1 mouse cellular context compared by ENCODE assay signal in genomic region chr1:171437264-171438013, GRCm38 (mm10).
TF ChIP-seq lines count a peak whose summit lies in the region.

F11r (plus strand) TSS chr1:171437535.

TF ChIP-seq in CH12.LX, 34 proteins besides CTCF, POLR2A, EP300 and RAD21 (continued from another document):
- TF ChIP-seq SIN3A (IDR thresholded peaks at IDR 0.05; ENCODE audit: low read length) (0 out of 2 replicates have a peak, but pooled peaks have one; percentile 39), MAFK (IDR thresholded peaks at IDR 0.05; ENCODE audit: insufficient replicate concordance, low read length) (no peak), MEF2A (IDR thresholded peaks at IDR 0.05; ENCODE audit: borderline replicate concordance, low read depth, low read length) (no peak), MYC (IDR thresholded peaks at IDR 0.05; ENCODE audit: low read depth, low read length) (no peak), RCOR1 (conservative IDR thresholded peaks at IDR 0.05; ENCODE audit: low read depth, low read length) (peak; percentile 46; the same call in 1 of the 2 replicates), ZNF384 (IDR thresholded peaks at IDR 0.05; ENCODE audit: low read depth, low read length) (no peak), UBTF (IDR thresholded peaks at IDR 0.05; ENCODE audit: low read depth, low read length) (no peak), TCF12 (IDR thresholded peaks at IDR 0.05; ENCODE audit: low read depth, low read length) (no peak)
